In the genomic region with DNA sequence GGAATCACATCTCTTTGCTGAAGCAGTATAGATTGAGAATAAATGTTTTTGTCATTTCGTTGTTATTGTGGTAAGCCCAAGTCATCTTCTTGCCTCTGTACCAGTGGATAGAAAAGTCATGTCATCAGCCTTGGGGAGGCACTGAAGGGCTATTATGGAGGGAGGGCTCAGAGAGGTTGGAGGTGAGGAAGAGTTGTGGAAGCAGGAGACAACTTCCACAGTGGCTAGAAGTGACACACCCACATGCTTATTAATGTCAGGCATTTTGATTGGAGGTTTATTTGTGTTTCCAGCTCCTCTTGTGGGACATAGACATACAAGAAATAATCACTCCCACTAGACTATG, we compare ENCODE assay signal across 26 mouse cellular contexts. TPM values are rescaled to one million over a fixed set of nuclear protein-coding genes. Genes with fewer than 3 reads are reported as not detected.
"Had no signal": no experiment of that assay in that cellular context is flagged by ENCODE, and none has a peak within 500 bp of the region (broad histone marks: within the 10 kb centered on the region; RNA-seq: fewer than 3 reads in every experiment).

No protein-coding gene starts in this region.

- H3K27ac ChIP-seq: kidney, postnatal 0 days; layer of hippocampus, adult 2 months; limb, embryonic 10.5 days; limb, embryonic 13.5 days; liver, embryonic 12.5 days; liver, embryonic 15.5 days; lung, embryonic 15.5 days; midbrain, embryonic 10.5 days; neural tube, embryonic 12.5 days; stomach, postnatal 0 days had no signal

- H3K4me1 ChIP-seq: limb, embryonic 10.5 days; limb, embryonic 13.5 days; liver, embryonic 12.5 days; liver, embryonic 15.5 days; lung, embryonic 15.5 days; midbrain, embryonic 10.5 days; neural tube, embryonic 12.5 days had no signal

- H3K9ac ChIP-seq: limb, embryonic 13.5 days; liver, embryonic 12.5 days; liver, embryonic 15.5 days; lung, embryonic 15.5 days; neural tube, embryonic 12.5 days had no signal

- H3K4me3 ChIP-seq: layer of hippocampus, adult 2 months; limb, embryonic 10.5 days; limb, embryonic 13.5 days; liver, embryonic 12.5 days; liver, embryonic 15.5 days; lung, embryonic 15.5 days; megakaryocyte, embryonic 14.5 days; midbrain, embryonic 10.5 days; neural tube, embryonic 12.5 days had no signal

- H3K36me3 ChIP-seq: limb, embryonic 10.5 days; limb, embryonic 13.5 days; liver, embryonic 12.5 days; liver, embryonic 15.5 days; lung, embryonic 15.5 days; midbrain, embryonic 10.5 days; neural tube, embryonic 12.5 days had no signal

- H3K4me2 ChIP-seq: limb, embryonic 13.5 days; liver, embryonic 12.5 days; liver, embryonic 15.5 days; lung, embryonic 15.5 days; neural tube, embryonic 12.5 days had no signal

- DNase-seq: kidney, postnatal 25 days; layer of hippocampus, adult 9-11 months; liver; lung, adult 18-20 months; lung, postnatal 10 days; lung, postnatal 36 days; midbrain, embryonic 14.5 days; right cerebral cortex, adult 18-20 months; right cerebral cortex, postnatal 14 days; right cerebral cortex, postnatal 4 days; thymus, adult 2 months; thymus, postnatal 14 days; thymus, postnatal 4 days had no signal

- ATAC-seq: liver, embryonic 12.5 days had no signal

- H3K27me3 ChIP-seq: limb, embryonic 13.5 days; liver, embryonic 12.5 days; liver, embryonic 15.5 days; lung, embryonic 15.5 days; neural tube, embryonic 12.5 days had no signal

- H3K9me3 ChIP-seq: limb, embryonic 10.5 days; limb, embryonic 13.5 days; liver, embryonic 12.5 days; liver, embryonic 15.5 days; lung, embryonic 15.5 days; megakaryocyte, embryonic 14.5 days; midbrain, embryonic 10.5 days; neural tube, embryonic 12.5 days had no signal

RNA-seq across cellular contexts. Expression of a gene that starts 23.7 kb away (rescaled TPM):
- polyA plus RNA-seq: kidney, postnatal 0 days; large intestine, adult 2 months; limb, embryonic 10.5 days; limb, embryonic 13.5 days; liver, embryonic 12.5 days; stomach, embryonic 14.5 days; thymus, adult 2 months had no signal
